ENCODE assay signal across 21 mouse cellular contexts in genomic region chr10:84556120-84556519, GRCm38 (mm10).
"Had no signal": no experiment of that assay in that cellular context is flagged by ENCODE, and none has a peak within 500 bp of the region (broad histone marks: within the 10 kb centered on the region; RNA-seq: fewer than 3 reads in every experiment).

No protein-coding gene starts in this region.

- ATAC-seq: intestine, embryonic 15.5 days; liver, embryonic 12.5 days; midbrain, embryonic 15.5 days had no signal

- H3K9ac ChIP-seq: intestine, embryonic 15.5 days; limb, embryonic 12.5 days; limb, embryonic 15.5 days; liver, embryonic 12.5 days; liver, embryonic 15.5 days; midbrain, embryonic 12.5 days; midbrain, embryonic 15.5 days; neural tube, embryonic 13.5 days had no signal

- H3K27ac ChIP-seq: intestine, embryonic 15.5 days; kidney, postnatal 0 days; limb, embryonic 12.5 days; limb, embryonic 15.5 days; liver, embryonic 12.5 days; liver, embryonic 15.5 days; macrophage; midbrain, embryonic 12.5 days; midbrain, embryonic 15.5 days; neural tube, embryonic 13.5 days had no signal

- H3K4me1 ChIP-seq: intestine, embryonic 15.5 days; limb, embryonic 12.5 days; limb, embryonic 15.5 days; liver, embryonic 15.5 days; midbrain, embryonic 12.5 days; midbrain, embryonic 15.5 days; neural tube, embryonic 13.5 days had no signal

- H3K27me3 ChIP-seq: intestine, embryonic 15.5 days; limb, embryonic 12.5 days; limb, embryonic 15.5 days; liver, embryonic 12.5 days; liver, embryonic 15.5 days; midbrain, embryonic 12.5 days; midbrain, embryonic 15.5 days; neural tube, embryonic 13.5 days had no signal

- H3K9me3 ChIP-seq: intestine, embryonic 15.5 days; liver, embryonic 15.5 days; midbrain, embryonic 15.5 days; neural tube, embryonic 13.5 days had no signal

- H3K4me3 ChIP-seq: intestine, embryonic 15.5 days; limb, embryonic 12.5 days; limb, embryonic 15.5 days; liver, embryonic 12.5 days; liver, embryonic 15.5 days; midbrain, embryonic 12.5 days; midbrain, embryonic 15.5 days; myocyte; neural tube, embryonic 13.5 days had no signal

- DNase-seq: kidney, adult 11 months; kidney, adult 8-10 months; kidney, postnatal 25 days; left cerebral cortex, postnatal 4 days; lung, adult 2 months; retina, postnatal 1 day; right cerebral cortex, postnatal 25 days; spleen, adult 18-20 months; thymus, adult 18-20 months; thymus, postnatal 36 days had no signal

- H3K36me3 ChIP-seq: intestine, embryonic 15.5 days; limb, embryonic 12.5 days; limb, embryonic 15.5 days; liver, embryonic 12.5 days; liver, embryonic 15.5 days; midbrain, embryonic 12.5 days; midbrain, embryonic 15.5 days; neural tube, embryonic 13.5 days had no signal

- H3K4me2 ChIP-seq: intestine, embryonic 15.5 days; limb, embryonic 12.5 days; limb, embryonic 15.5 days; liver, embryonic 12.5 days; liver, embryonic 15.5 days; midbrain, embryonic 12.5 days; midbrain, embryonic 15.5 days; neural tube, embryonic 13.5 days had no signal
